Mouse (Mus musculus) heart, embryonic 11.5 days (tissue): Measurements from ENCODE around the gene Selenop. TPM values are rescaled to one million over a fixed set of nuclear protein-coding genes. Genes with fewer than 3 reads are reported as not detected.

Experiments
- ATAC-seq: fragments of 200-750 bp; cut with Nextera tagmentation; replicated peaks from 2 replicates; pipeline ENCODE4 v1.8.0; 2017; ENCODE audit warnings: moderate library complexity; ENCODE audit not compliant: insufficient number of reproducible peaks, low FRiP score, low TSS enrichment
- H3K27ac ChIP-seq: fragments of 300-500 bp; sonication (generic); 2 replicates; pipeline ENCODE4 v1.5.1; 2014; ENCODE audit warnings: mild to moderate bottlenecking, low read depth, low read length
- H3K27me3 ChIP-seq: fragments of 300-500 bp; sonication (generic); 2 replicates; pipeline ENCODE4 v1.6.1; 2014; ENCODE audit warnings: mild to moderate bottlenecking, low read length, mixed read lengths; ENCODE audit not compliant: control insufficient read depth, insufficient read depth
- H3K36me3 ChIP-seq: fragments of 300-500 bp; sonication (generic); 2 replicates; pipeline ENCODE4 v1.6.1; 2014; ENCODE audit warnings: mild to moderate bottlenecking, low read length, moderate library complexity, mixed read lengths; ENCODE audit not compliant: control insufficient read depth, insufficient read depth
- H3K4me1 ChIP-seq: fragments of 300-500 bp; sonication (generic); 2 replicates; pipeline ENCODE4 v1.6.1; 2014; ENCODE audit warnings: low read length; ENCODE audit not compliant: control insufficient read depth, insufficient read depth
- H3K4me2 ChIP-seq: fragments of 300-500 bp; sonication (generic); 2 replicates; pipeline ENCODE4 v1.6.1; 2014; ENCODE audit warnings: mild to moderate bottlenecking, moderate library complexity
- H3K4me3 ChIP-seq: fragments of 300-500 bp; sonication (generic); 2 replicates; pipeline ENCODE4 v1.5.1; 2014; ENCODE audit warnings: low read depth, low read length
- H3K9ac ChIP-seq: fragments of 300-500 bp; sonication (generic); 2 replicates; pipeline ENCODE4 v1.6.1; 2014; ENCODE audit warnings: mild to moderate bottlenecking, low read depth, low read length, moderate library complexity
- H3K9me3 ChIP-seq: fragments of 300-500 bp; sonication (generic); replicated peaks from 2 replicates; pipeline ENCODE4 v1.6.1; 2016; ENCODE audit warnings: low read length; ENCODE audit not compliant: control insufficient read depth
- WGBS: fragments of 180-500 bp; shearing (Covaris S2); extraction: QIAGEN DNeasy Blood & Tissue Kit; methylation state at CpG from one replicate; pipeline ENCODE4 v1.1.7; 2014; ENCODE audit not compliant: insufficient replicate concordance; 5-methylcytosine and 5-hydroxymethylcytosine counted together
- polyA plus RNA-seq: library from polyadenylated mRNA; unstranded; fragments of >200 nt; fragmentation: Nextera tagmentation; extraction: Ambion mirVana; gene quantifications from 2 replicates; pipeline ENCODE4 v1.2.1, GENCODE M21; 2014

Selenop gene
- polyA plus RNA-seq, 1 experiment from 2014 or later, result 83.7 TPM

DNA sequence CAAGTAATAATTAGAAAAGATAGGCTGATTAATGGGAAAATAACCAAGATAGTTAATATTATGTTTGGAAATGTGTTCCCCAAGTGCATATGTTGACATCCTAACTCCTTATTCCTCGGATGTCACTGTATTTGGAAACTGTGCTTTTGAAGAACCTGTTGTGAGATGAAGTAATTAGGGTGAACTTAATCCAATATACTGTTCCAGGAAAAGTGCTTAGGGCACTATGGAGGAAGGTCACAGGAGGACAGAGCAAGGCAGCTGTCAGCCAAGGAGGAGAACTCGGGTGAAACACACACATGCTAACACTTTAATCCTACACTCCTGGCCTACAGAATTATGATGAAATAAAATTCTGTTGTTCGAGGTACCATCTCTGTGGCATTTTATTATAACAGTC is 5.5 kb upstream of the Selenop start:
- WGBS, result 82% methylated on average over 3 of the region's 3 CpGs
- Histone ChIP-seq H3K4me3 (no peak overlapping the region), H3K27ac (no peak overlapping the region), H3K27me3 (no peaks in the 10 kb centered on the region), H3K4me2 (no peak overlapping the region), H3K4me1 (no peaks in the 10 kb centered on the region), H3K9me3 (no peaks in the 10 kb centered on the region), H3K9ac (no peak overlapping the region), H3K36me3 (no peaks in the 10 kb centered on the region)
- no peak for ATAC-seq

DNA sequence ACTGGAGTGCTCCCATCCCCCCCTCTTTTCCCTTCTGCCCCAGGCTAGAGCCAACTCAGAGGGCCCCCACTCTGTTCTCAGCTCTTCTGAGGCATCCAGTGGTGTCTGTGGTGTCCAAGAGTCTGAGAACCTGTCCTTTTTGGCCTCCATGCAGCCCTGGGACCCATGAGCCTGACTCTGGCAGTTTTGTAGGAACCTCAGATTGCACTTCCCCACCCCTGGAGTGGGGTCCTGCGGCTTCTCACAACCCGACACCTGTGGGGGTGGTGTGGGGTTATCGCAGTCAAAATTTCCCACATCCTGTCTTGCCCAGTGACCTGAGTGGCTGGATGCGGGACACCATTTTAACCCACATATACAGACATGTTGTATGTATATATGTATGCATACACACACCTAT is 4.1 kb upstream of the Selenop start:
- H3K9me3 ChIP-seq, result no peaks in the 10 kb centered on the region
- no peak overlapping the region for H3K4me2 ChIP-seq
- no peaks in the 10 kb centered on the region for H3K4me1 ChIP-seq
- no peaks in the 10 kb centered on the region for H3K27me3 ChIP-seq
- H3K36me3 ChIP-seq, result no peaks in the 10 kb centered on the region
- no peak overlapping the region for H3K4me3 ChIP-seq
- H3K9ac ChIP-seq, result no peak overlapping the region
- H3K27ac ChIP-seq, result no peak overlapping the region
- no peak for ATAC-seq
- 83% methylated on average over 4 of the region's 4 CpGs for WGBS

DNA sequence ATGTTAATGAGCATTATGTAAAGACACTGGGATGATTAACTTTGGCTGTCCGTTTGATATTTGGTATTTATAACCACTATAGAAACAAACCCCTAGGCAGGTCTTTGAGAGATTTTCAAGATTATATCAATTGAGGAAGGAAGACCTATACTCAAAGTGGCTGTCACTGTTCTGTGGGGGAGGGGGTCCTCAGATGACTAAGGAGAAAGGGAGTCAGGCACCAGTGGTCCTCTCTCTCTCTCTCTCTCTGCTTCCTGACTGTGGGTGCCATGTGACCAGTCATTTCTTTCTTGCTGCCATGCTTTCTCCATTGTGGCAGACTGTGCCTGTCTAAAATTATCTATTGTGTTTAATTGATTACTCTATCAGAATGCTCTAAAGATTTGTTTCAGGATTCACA is 3.5 kb upstream of the Selenop start:
- 79% methylated on average over 1 of the region's 1 CpGs for whole genome bisulfite sequencing
- Histone ChIP-seq H3K4me3 (no peak overlapping the region), H3K4me1 (no peaks in the 10 kb centered on the region), H3K27ac (no peak overlapping the region), H3K9ac (no peak overlapping the region), H3K36me3 (no peaks in the 10 kb centered on the region), H3K27me3 (no peaks in the 10 kb centered on the region), H3K4me2 (no peak overlapping the region), H3K9me3 (no peaks in the 10 kb centered on the region)
- ATAC-seq, result no peak

DNA sequence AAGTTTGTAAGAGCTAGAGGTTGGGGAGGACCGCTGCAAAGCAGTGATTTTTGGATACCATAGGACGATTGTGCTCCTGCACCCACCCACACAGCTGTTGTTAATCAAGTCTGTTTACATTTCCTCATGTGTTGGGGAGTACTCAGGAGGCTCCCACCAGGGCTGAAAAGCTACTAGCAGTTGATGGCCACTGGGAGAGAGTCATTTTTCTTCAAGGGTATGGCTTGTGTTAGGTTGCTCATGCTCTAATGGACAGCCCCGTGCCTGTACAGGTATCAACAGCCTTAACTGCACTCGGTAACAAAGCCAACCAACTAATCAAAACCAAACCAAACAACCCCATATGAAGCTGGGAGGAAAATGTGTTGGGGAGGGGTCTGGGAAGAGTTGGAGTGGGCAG is 1.1 kb downstream of the Selenop start:
- 68% methylated on average over 4 of the region's 4 CpGs for WGBS
- no peaks in the 10 kb centered on the region for H3K27me3 ChIP-seq
- peaks cover 2% of the 10 kb centered on the region; the same call in 1 of the 2 replicates for H3K4me1 ChIP-seq
- no peak overlapping the region for H3K4me3 ChIP-seq
- H3K27ac ChIP-seq, result no peak overlapping the region
- ATAC-seq, result no peak
- H3K9ac ChIP-seq, result no peak overlapping the region
- H3K4me2 ChIP-seq, result no peak overlapping the region
- H3K9me3 ChIP-seq, result no peaks in the 10 kb centered on the region
- no peaks in the 10 kb centered on the region for H3K36me3 ChIP-seq

DNA sequence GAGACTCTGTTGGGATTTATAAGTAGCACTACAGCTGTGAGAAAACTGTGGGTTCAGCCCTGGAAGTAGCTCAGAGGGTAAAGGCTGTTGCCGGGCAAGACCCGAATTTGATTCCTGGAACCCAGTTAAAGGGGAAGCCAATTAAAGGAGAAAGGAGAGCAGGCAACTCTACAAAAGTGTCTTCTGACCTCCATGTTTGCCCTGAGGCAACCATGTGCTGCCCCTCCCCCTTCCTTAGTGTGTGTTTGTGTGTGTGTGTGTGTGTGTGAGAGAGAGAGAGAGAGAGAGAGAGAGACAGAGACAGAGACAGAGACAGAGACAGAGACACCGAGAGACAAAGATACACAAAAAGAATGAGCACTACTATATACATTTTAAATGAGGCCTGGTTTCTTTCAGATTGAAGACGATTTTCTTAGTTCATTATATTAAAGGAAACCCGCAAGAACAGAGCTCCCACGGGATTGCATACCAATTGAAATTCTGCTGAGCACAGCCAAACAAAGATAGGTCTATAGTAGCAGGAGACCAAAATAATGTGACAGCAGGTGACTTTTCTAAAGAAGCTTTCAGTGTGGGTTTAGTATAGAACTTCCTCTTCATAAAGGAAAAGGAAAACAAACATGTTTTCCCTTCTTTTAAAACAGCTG is 1.8 kb downstream of the Selenop start:
- WGBS, result 35% methylated on average over 6 of the region's 6 CpGs
- peak overlapping the region; percentile 42 for H3K4me3 ChIP-seq
- H3K36me3 ChIP-seq, result no peaks in the 10 kb centered on the region
- no peak for ATAC-seq
- no peaks in the 10 kb centered on the region for H3K9me3 ChIP-seq
- H3K27ac ChIP-seq, result peak overlapping the region; percentile 75; the same call in 1 of the 2 replicates
- peak overlapping the region; percentile 60 for H3K4me2 ChIP-seq
- H3K4me1 ChIP-seq, result peaks cover 2% of the 10 kb centered on the region; the same call in 1 of the 2 replicates
- H3K9ac ChIP-seq, result peak overlapping the region; percentile 85
- H3K27me3 ChIP-seq, result no peaks in the 10 kb centered on the region

DNA sequence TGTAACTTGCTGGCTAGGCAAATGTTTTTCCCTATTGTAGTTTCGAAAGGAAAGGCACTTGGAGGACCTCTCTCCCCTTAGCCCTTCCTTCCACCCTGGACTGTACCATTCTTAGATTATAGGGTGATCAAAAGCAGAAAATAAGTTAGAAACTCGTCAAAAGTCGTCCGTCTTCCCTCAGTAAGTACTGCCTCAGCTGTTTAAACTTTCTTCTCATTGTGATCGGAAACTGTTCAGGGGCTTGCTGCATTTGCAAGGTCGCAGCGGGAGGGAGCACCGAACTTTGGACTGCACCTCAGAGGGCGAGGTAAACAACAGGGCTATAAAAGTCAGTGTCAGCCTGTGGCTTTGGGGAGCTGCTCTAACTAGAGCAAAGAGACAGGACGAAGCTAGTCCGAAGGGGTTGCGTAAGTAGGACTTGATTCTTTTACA is 2.3 kb downstream of the Selenop start:
- 4% methylated on average over 12 of the region's 12 CpGs for WGBS
- Histone ChIP-seq H3K4me3 (peak overlapping the region; percentile 42), H3K27me3 (no peaks in the 10 kb centered on the region), H3K36me3 (no peaks in the 10 kb centered on the region), H3K9ac (peak overlapping the region; percentile 85), H3K4me2 (peak overlapping the region; percentile 60), H3K9me3 (no peaks in the 10 kb centered on the region), H3K4me1 (peaks cover 2% of the 10 kb centered on the region; the same call in 1 of the 2 replicates), H3K27ac (peak overlapping the region; percentile 75)
- ATAC-seq, result 0 out of 2 replicates have a peak, but pooled peaks have one; percentile 57

DNA sequence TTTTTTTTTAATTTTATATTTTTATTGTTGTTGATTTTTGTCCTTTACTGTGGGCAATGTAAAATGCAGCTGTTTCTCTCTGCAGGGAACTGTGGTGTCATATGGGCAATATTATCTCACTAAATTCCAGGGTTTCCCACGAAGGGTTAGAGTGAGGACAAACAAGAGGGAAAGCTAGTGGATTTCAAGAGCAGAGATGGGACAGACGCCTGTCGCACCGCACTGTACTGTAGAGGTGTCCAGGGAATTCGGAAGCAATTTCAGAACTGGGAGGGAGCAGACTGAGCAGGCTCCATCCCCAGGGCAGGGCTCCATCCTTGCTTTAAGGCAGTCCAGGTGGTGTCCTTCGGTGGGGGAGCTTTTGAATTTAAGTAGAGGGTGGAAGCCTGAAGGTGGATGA is 2.9 kb downstream of the Selenop start:
- no peaks in the 10 kb centered on the region for H3K36me3 ChIP-seq
- H3K4me3 ChIP-seq, result peak overlapping the region; percentile 42
- H3K27ac ChIP-seq, result no peak overlapping the region
- no peaks in the 10 kb centered on the region for H3K9me3 ChIP-seq
- H3K4me2 ChIP-seq, result peak overlapping the region; percentile 60
- H3K4me1 ChIP-seq, result peaks cover 2% of the 10 kb centered on the region; the same call in 1 of the 2 replicates
- 0 out of 2 replicates have a peak, but pooled peaks have one; percentile 40 for ATAC-seq
- peak overlapping the region; percentile 43; the same call in 1 of the 2 replicates for H3K9ac ChIP-seq
- H3K27me3 ChIP-seq, result no peaks in the 10 kb centered on the region
- 21% methylated on average over 6 of the region's 6 CpGs for WGBS

DNA sequence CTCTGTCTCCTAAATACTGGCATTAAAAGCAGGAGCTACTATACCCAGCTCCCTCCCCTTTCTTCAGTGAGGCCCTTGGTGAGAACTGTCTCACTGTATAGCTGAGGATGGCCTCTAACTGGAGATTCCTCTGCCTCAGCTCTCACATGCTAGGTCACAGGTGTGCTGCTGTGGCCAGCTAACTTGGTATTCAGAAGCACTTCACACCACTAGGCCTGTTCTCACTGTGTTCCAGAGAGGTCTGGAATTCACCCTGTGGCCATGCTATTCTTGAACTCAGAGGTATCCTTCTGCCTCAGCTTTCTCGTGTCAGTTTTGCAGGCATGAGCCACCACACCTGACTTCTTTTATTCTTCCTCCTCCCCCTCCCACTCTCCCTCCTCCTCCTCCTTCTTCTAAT is 4.8 kb downstream of the Selenop start:
- Histone ChIP-seq H3K4me3 (no peak overlapping the region), H3K9ac (no peak overlapping the region), H3K9me3 (no peaks in the 10 kb centered on the region), H3K27me3 (no peaks in the 10 kb centered on the region), H3K4me1 (peaks cover 2% of the 10 kb centered on the region; the same call in 1 of the 2 replicates), H3K36me3 (no peaks in the 10 kb centered on the region), H3K27ac (no peak overlapping the region), H3K4me2 (no peak overlapping the region)
- 52% methylated on average over 1 of the region's 1 CpGs for WGBS
- ATAC-seq, result no peak

DNA sequence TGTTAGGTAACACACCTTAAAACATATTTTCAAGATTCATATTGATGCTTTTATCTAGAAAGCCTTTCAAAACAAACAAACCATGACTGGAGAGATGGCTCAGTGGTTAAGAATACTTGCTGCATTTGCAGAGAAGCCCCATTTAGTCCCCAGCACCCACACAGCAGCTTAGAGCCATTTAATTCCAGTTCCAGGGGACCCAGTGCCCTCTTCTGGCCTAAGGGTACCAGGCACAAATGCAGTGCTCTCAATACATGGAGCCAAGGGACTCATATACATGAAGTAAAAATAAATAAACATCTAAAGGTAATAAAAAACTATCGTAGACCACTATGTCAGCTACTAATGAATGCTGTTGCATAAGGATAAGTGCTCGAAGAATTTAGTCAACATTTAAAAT is 9.0 kb downstream of the Selenop start:
- Histone ChIP-seq H3K4me2 (no peak overlapping the region), H3K36me3 (no peaks in the 10 kb centered on the region; the same call in 1 of the 2 replicates), H3K27me3 (no peaks in the 10 kb centered on the region), H3K9me3 (no peaks in the 10 kb centered on the region), H3K4me1 (no peaks in the 10 kb centered on the region), H3K27ac (no peak overlapping the region), H3K9ac (no peak overlapping the region), H3K4me3 (no peak overlapping the region)
- no peak for ATAC-seq
- WGBS, result 85% methylated on average over 2 of the region's 2 CpGs
